Mouse (Mus musculus): Measurements from ENCODE around the gene Opn4. TPM values are rescaled to one million over a fixed set of nuclear protein-coding genes. Genes with fewer than 3 reads are reported as not detected.

Gene Opn4
- polyA plus RNA-seq, 2 experiments, result not detected

DNA sequence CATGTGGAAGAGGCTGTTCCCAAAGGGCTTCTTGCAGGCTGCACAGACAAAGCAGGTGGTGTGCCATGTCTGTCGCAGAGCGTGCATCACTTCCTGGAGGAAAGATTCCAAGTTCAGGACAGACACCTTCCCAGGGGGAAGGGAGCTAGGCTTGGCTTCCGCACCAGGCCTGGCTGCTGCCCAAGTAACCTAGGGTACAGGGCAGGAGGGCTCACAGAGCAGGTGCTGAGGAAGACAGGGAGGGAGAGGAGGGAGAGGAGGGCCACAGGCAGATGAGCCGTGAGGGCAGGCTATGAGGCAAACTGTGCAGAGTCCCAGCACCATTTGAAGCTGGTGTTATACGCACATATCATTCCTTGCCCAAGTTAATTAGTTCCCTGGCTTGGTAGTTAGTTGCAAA lies 58.0 kb downstream of the Opn4 start:
- TF ChIP-seq CTCF (IDR thresholded peaks at IDR 0.05; ENCODE audit: low read depth), result no peak
- no peak for TF ChIP-seq EP300 (IDR thresholded peaks at IDR 0.05; ENCODE audit: low read depth)
- Histone ChIP-seq H3K27me3 (ENCODE audit: control insufficient read depth, insufficient read depth, low read length) (peaks cover 8% of the 10 kb centered on the region), H3K4me1 (replicated peaks; ENCODE audit: control insufficient read depth in 2 of 2, insufficient read depth in 2 of 2, low read length in 1 of 2) (no peaks in the 10 kb centered on the region), H3K9me3 (ENCODE audit: control insufficient read depth, low read length) (no peaks in the 10 kb centered on the region), H3K27ac (no peak overlapping the region), H3K9ac (replicated peaks) (no peak overlapping the region), H3K4me3 (ENCODE audit: insufficient read depth in 1 of 2, low read depth in 2 of 2, low read length in 2 of 2) (no peak overlapping the region), H3K4me2 (ENCODE audit: low read depth) (no peak overlapping the region), H3K36me3 (replicated peaks; ENCODE audit: control insufficient read depth, insufficient read depth, low read depth) (no peaks in the 10 kb centered on the region)
- 77% methylated on average over 5 of the region's 5 CpGs for WGBS (ENCODE audit: insufficient replicate concordance)
- DNase-seq (ENCODE audit: low read depth in 3 of 3, low spot score in 3 of 3), result no peak
- no peak for ATAC-seq (ENCODE audit: insufficient read depth)

DNA sequence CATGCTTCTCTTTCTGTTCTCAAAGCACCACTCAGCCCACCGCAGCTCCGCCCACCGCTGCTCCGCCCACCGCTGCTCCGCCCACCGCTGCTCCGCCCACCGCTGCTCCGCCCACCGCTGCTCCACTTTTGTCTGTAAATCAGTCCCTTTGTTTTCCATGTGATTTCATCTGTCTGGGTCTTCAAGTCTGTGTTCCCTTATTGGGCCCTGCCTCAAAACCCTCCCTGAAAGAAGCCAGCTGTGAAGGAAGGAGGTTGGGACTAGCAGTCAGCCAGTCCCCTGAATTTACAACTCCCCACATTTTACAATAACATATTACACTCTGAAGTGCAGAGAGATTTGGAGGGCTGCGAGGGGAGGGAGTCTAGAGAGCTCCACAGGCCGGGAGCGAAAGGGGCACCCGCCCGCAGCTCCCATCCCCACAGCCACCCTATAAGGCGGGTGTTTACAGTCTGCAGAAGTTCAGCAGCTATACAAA lies 59.2 kb downstream of the Opn4 start:
- no peak overlapping the region for H3K9ac ChIP-seq (replicated peaks)
- no peak overlapping the region for H3K4me3 ChIP-seq (ENCODE audit: insufficient read depth in 1 of 2, low read depth in 2 of 2, low read length in 2 of 2)
- TF ChIP-seq CTCF (IDR thresholded peaks at IDR 0.05; ENCODE audit: low read depth) (no peak), EP300 (IDR thresholded peaks at IDR 0.05; ENCODE audit: low read depth) (no peak)
- ATAC-seq (ENCODE audit: insufficient read depth), result no peak
- H3K4me1 ChIP-seq (replicated peaks; ENCODE audit: control insufficient read depth in 2 of 2, insufficient read depth in 2 of 2, low read length in 1 of 2), result 0 out of 4 replicates have a peak, but pooled peaks cover 0 to 3% of the 10 kb centered on the region in 2 experiments
- no peak overlapping the region for H3K27ac ChIP-seq
- DNase-seq (ENCODE audit: low read depth in 3 of 3, low spot score in 3 of 3), result no peak
- no peak overlapping the region for H3K4me2 ChIP-seq (ENCODE audit: low read depth)
- 8% methylated on average over 17 of the region's 17 CpGs for WGBS (ENCODE audit: insufficient replicate concordance)
- no peaks in the 10 kb centered on the region for H3K36me3 ChIP-seq (replicated peaks; ENCODE audit: control insufficient read depth, insufficient read depth, low read depth)
- no peaks in the 10 kb centered on the region for H3K9me3 ChIP-seq (ENCODE audit: control insufficient read depth, low read length)
- H3K27me3 ChIP-seq (ENCODE audit: control insufficient read depth, insufficient read depth, low read length), result peaks cover 4% of the 10 kb centered on the region

Other genes starting within 250 kb of the Opn4 start
- gene Fam25c, start 244.7 kb downstream of the Opn4 start, polyA plus RNA-seq (2012; rRNA removed), result 0.48 TPM in 1 of 2 replicates, not detected in the other
- gene Fam25c, start 244.7 kb downstream of the Opn4 start, polyA plus RNA-seq (2014; fragmentation: Nextera tagmentation; extraction: Ambion mirVana), result 0.28 and 0.40 TPM in 2 replicates
- gene Sncg, start 225.4 kb downstream of the Opn4 start, polyA plus RNA-seq (2012; rRNA removed), result 0.17 and 0.21 TPM in 2 replicates
- not detected in 2 replicates for gene Sncg, start 225.4 kb downstream of the Opn4 start, polyA plus RNA-seq (2014; fragmentation: Nextera tagmentation; extraction: Ambion mirVana)
- 1.0 and 1.1 TPM in 2 replicates for gene Mmrn2, start 224.7 kb downstream of the Opn4 start, polyA plus RNA-seq (2012; rRNA removed)
- 1.3 and 1.8 TPM in 2 replicates for gene Mmrn2, start 224.7 kb downstream of the Opn4 start, polyA plus RNA-seq (2014; fragmentation: Nextera tagmentation; extraction: Ambion mirVana)
- gene Bmpr1a, start 96.8 kb downstream of the Opn4 start, polyA plus RNA-seq (2012; rRNA removed), result 1.9 and 2.8 TPM in 2 replicates
- gene Bmpr1a, start 96.8 kb downstream of the Opn4 start, polyA plus RNA-seq (2014; fragmentation: Nextera tagmentation; extraction: Ambion mirVana), result 3.2 and 3.9 TPM in 2 replicates
- not detected in 2 replicates for gene 9230112D13Rik, start 77.3 kb downstream of the Opn4 start, polyA plus RNA-seq (2012; rRNA removed)
- gene 9230112D13Rik, start 77.3 kb downstream of the Opn4 start, polyA plus RNA-seq (2014; fragmentation: Nextera tagmentation; extraction: Ambion mirVana), result not detected in 2 replicates
- 0.03 and 0.07 TPM in 2 replicates for gene Ldb3, start 11.5 kb downstream of the Opn4 start, polyA plus RNA-seq (2012; rRNA removed)
- gene Ldb3, start 11.5 kb downstream of the Opn4 start, polyA plus RNA-seq (2014; fragmentation: Nextera tagmentation; extraction: Ambion mirVana), result 0.04 and 0.05 TPM in 2 replicates
- 12.1 and 25.2 TPM in 2 replicates for gene Wapl, start 73.8 kb upstream of the Opn4 start, polyA plus RNA-seq (2012; rRNA removed)
- gene Wapl, start 73.8 kb upstream of the Opn4 start, polyA plus RNA-seq (2014; fragmentation: Nextera tagmentation; extraction: Ambion mirVana), result 25.0 and 28.1 TPM in 2 replicates
- gene Grid1, start 220.0 kb upstream of the Opn4 start, polyA plus RNA-seq (2012; rRNA removed), result 0.04 TPM in 2 replicates
- 0.16 TPM in 1 of 2 replicates, not detected in the other for gene Grid1, start 220.0 kb upstream of the Opn4 start, polyA plus RNA-seq (2014; fragmentation: Nextera tagmentation; extraction: Ambion mirVana)

Measured in liver, embryonic 14.5 days (tissue).